Mouse (Mus musculus) brain, embryonic 18.5 days (tissue): ENCODE measurements around the gene Exoc6b.
"Not testable (repeated sequence)": the region's sequence is repeated elsewhere in the genome, so short reads cannot be mapped to it uniquely, and the experiment has no call there.

Experiments
- DNase-seq: peaks from one replicate; pipeline ENCODE4 v3.0.0-alpha.2; 2012; ENCODE audit warnings: low read depth, low spot score

Exoc6b gene

GRCm38 (mm10) chr6:85069023-85069985 is at the start of gene Exoc6b:
TSS of gene Exoc6b (minus strand) at chr6:85069513.
- DNase-seq = peak; percentile 52

- DNase-seq = not testable (repeated sequence)
Measured at GRCm38 (mm10) chr6:85117545-85118511, 48.5 kb upstream of the Exoc6b start.

- no peak for DNase-seq
Measured at GRCm38 (mm10) chr6:85105033-85105615, 35.8 kb upstream of the Exoc6b start.

- DNase-seq = no peak
Measured at GRCm38 (mm10) chr6:85103321-85103720, 34.0 kb upstream of the Exoc6b start.

DNA sequence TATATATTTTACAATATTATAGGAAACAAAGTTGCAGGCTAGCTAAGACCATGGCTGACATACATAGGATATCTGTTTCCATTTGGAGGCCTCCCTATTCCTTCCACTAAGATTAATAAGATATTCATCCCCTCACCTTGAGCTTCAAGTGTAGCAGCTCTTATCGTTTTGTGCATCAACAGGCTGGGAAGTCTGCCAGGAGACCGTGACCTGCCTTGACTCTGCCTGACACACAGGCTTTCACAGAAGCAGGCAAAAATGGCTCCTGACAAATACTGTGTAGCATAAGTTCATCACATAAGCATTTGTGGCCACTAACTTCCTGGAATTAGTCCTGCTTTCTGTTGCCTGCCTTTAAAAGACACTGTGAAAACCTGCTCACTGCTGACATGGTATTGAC is 27.1 kb upstream of the Exoc6b start:
- DNase-seq = no peak

DNA sequence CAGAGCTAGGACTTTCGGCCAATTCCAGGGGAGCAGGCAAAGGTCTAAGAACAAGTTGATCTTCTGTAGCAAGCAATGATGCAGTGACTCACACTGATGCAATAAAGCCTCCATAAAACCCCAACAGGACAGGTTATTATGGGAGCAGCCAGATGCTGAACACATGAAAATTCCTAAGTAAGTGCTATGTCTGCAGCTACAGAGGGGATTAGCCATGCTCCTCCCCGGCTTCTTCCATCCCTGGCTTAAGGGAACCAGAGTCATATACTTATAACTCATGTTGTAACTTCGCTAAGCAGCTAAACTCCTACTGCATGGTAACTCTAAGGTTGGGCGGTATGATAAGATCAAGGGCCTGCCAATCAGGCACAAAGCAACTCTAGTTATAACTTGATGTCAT is 18.1 kb upstream of the Exoc6b start:
- no peak for DNase-seq

DNA sequence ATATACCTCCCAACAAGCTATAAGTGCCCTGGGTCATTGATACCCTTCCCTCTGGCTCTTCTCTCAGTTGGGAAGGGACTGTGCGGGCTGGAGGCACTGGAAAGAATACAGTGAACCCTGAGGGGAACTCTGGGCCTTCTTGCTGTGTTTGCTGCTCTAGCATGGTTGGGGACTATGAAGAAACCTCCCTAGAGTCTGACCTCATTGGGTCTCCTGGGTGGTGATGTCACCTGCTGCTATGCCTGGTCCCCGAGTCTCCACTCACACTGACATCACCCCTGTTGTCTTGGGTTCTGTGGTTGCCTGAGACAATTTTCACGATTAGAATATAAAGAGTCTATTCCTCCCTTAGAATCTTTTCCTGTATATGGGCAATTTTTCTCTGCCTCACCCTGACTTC is 17.3 kb upstream of the Exoc6b start:
- DNase-seq = no peak

GRCm38 (mm10) chr6:85076179-85076720 is 6.9 kb upstream of the Exoc6b start:
- not testable (repeated sequence) for DNase-seq

DNA sequence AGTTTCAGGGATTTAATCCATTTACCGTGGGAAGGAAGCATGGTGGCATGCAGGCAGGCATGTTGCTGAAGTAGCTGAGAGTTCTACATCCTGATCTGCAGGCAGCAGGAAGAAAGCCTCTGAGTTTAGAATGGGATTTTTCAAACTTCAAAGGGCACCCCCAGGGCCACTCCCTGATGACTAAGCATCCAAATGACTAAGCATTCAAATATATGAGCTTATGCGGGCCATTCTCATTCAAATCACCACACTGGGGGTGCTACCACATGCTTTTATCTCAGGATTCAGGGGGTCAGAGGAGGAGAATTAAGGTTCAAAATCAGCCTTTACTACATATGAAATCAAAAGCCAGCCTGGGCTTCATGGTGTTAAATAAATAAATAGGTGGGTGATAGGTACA is 5.7 kb upstream of the Exoc6b start:
- DNase-seq = no peak

GRCm38 (mm10) chr6:85068322-85069022 is 841 bp downstream of the Exoc6b start:
- no peak for DNase-seq

DNA sequence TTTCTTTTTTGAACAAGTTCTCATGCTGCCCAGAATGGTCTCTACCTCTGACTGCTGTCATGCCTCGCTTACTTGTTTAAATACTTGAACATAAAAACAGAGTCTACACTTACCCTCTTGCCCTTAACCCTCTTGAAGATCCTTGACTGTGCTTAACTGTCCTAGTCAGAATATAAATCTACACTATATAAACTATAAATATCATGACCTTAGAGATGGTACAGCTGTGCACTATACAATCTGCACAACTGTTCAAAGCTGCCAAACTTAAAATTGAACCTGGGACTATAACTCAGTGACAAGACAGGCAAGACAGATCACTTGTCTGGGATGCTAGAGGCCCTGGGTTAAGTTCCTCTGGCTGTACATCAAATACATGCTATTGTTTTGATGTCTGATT is 11.7 kb downstream of the Exoc6b start:
- DNase-seq = no peak

GRCm38 (mm10) chr6:85051109-85051508 is 18.2 kb downstream of the Exoc6b start:
- DNase-seq = no peak

DNA sequence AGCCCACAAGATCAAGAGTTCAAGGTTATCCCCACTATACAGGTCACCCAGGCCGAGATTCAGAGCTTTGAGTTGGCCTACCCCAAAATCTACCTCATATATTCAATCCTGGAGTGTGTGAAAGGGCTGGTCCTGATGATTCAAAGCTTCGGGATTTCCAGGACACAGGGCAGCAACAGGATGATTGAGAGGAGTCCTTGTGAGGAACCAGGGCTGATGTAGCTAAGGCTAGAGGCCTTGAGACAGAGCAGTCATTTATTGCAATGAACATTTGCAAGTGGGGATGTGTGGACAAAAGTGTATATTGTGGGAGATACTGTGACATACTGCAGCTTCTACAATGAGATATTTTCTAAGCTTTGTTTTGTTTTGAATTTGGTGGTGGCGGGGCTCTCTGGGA is 22.8 kb downstream of the Exoc6b start:
- DNase-seq = no peak

- DNase-seq = no peak
Measured at GRCm38 (mm10) chr6:85044621-85045152, 24.6 kb downstream of the Exoc6b start.

GRCm38 (mm10) chr6:85037677-85038076 is 31.6 kb downstream of the Exoc6b start:
- peak; percentile 22 for DNase-seq

DNA sequence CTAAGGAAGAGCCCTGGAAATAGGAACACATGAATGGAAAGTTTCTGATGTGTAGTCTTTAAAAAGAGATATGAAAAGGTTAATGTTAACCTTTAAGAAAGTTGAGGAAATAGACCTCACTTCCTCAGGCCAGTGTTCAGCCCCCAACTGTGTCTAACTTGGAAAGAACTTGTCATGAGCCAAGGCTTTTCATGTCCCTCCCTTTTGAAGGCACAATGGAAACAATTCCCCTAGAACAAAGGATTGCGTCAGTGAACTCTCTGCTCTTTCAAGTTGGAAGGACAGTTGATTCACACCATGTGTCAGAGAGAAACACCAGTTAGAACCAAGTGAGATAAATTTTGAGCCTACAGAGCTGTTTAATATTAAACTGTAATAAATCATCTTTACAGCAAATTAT is 39.6 kb downstream of the Exoc6b start:
- no peak for DNase-seq

GRCm38 (mm10) chr6:85024403-85024802 is 44.9 kb downstream of the Exoc6b start:
- DNase-seq = no peak

DNA sequence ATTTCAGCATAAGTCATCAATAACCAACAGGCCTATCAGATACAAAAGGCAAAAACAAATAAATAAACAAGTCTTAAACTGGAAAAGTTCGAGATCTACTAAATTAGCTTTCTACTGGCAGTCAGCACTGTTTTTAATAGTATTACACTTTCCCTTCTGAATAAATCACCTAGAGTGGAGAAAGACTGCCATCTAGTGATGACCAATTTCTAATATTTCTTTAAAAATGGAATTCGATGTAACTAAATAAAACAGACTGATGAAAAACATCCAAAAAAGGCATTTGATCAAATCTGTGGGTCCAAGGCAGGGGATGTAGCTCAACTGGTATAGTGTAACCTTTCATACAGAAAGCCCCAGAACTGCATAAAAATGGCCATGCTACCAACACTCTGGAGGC is 52.3 kb downstream of the Exoc6b start:
- DNase-seq = peak; percentile 4

DNA sequence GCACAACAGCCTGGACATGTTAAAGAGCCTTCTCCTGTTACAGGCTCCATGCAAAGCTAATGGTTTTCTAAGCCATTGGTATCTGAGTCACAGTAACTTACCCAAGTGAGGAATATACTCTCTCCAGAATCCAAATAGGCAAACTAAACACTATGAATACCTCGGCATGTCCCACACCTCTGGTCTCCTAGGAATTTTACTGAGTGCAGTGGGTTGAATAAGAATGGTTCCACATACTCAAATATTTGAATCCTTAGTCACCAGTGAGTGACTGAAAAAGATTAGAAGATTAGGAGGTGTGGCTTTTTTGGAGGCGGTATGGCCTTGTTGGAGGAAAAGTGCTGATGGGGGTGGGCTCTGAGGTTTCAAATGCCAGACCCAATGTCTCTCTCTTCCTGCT is 55.4 kb downstream of the Exoc6b start:
- DNase-seq = no peak

DNA sequence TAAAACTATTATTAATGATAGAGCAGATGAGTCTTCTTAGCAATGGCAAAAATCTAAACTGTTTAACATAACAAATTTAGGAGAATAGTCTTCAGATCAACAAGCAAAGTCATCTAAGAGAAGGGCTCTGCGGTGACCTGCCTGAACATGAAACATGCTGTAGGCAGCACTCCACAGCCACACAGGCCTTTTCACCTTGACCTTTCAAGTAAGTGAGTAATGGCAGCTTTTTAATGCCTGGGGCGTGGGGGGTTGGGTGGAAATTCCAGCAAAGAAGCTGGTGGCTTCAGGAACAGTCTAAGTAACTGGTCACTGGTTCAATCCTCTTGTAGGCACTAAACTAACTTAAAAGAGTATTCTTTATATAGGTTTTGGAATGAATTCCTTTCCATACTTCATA is 58.9 kb downstream of the Exoc6b start:
- no peak for DNase-seq

GRCm38 (mm10) chr6:84995418-84995817 is 73.9 kb downstream of the Exoc6b start:
- no peak for DNase-seq
